ENCODE assay signal across 8 mouse cellular contexts in the genomic region with DNA sequence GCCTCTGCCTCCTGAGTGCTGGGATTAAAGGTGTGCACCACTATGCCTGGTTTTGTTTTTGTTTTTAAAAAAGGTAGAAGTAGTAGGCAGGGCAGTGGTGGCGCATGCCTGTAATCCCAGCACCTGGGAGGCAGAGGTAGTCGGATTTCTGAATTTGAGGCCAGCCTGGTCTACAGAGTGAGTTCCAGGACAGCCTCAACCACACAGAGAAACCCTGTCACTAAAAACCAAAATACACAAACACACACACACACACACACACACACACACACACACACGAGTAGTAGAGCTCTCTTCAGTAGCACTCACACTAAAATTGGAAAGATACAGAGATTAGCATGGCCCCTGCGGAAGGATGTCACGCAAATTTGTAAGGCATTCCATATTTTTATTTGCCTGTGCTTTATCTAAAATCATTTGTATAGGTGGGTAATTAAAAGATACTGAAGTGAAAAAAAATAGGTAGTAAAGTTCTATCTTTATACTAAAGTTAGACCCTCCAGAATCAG. TPM values are rescaled to one million over a fixed set of nuclear protein-coding genes. Genes with fewer than 3 reads are reported as not detected.
A peak's percentile ranks its signal among the peaks of the same experiment; 100 is the strongest.
DNase-seq lines count a peak whose midpoint lies in the region; ATAC-seq and TF ChIP-seq lines count a peak whose summit lies in the region.

No protein-coding gene starts in this region.

- peaks cover 22% of the 10 kb centered on the region for H3K36me3 ChIP-seq in heart, embryonic 10.5 days
- peaks cover 18% of the 10 kb centered on the region for H3K36me3 ChIP-seq in limb, embryonic 12.5 days
- H3K36me3 ChIP-seq in stomach, postnatal 0 days (ENCODE audit: control insufficient read depth, insufficient read depth, low read length) = peaks cover 9% of the 10 kb centered on the region

- H3K4me3 ChIP-seq in heart, embryonic 10.5 days = peak overlapping the region; percentile 80
- H3K4me3 ChIP-seq in limb, embryonic 12.5 days (replicated peaks) = peak overlapping the region; percentile 70; the same call in 1 of the 2 replicates
- H3K4me3 ChIP-seq in stomach, postnatal 0 days (ENCODE audit: low read depth, low read length) = no peak overlapping the region

- DNase-seq in heart, embryonic 10.5 days (ENCODE audit: low spot score) = no peak
- DNase-seq in heart, adult 18-20 months = no peak
- DNase-seq in thymus, postnatal 25 days = peak; percentile 36
- no peak for DNase-seq in thymus, postnatal 0 days (ENCODE audit: low spot score)
- DNase-seq in stomach, postnatal 0 days (ENCODE audit: low spot score) = no peak
- no peak for DNase-seq in Muller cell, postnatal 12 days (ENCODE audit: inconsistent ontology term)
- no peak for DNase-seq in yolk sac, embryonic 10.5 days (ENCODE audit: low spot score)

- H3K9me3 ChIP-seq in heart, embryonic 10.5 days = no peaks in the 10 kb centered on the region
- no peaks in the 10 kb centered on the region for H3K9me3 ChIP-seq in limb, embryonic 12.5 days
- no peaks in the 10 kb centered on the region for H3K9me3 ChIP-seq in stomach, postnatal 0 days (ENCODE audit: control insufficient read depth, low read length)

- H3K4me1 ChIP-seq in heart, embryonic 10.5 days = peaks cover 76% of the 10 kb centered on the region
- H3K4me1 ChIP-seq in limb, embryonic 12.5 days (replicated peaks) = peaks cover 53% of the 10 kb centered on the region
- peaks cover 12% of the 10 kb centered on the region; the same call in 1 of the 2 replicates for H3K4me1 ChIP-seq in stomach, postnatal 0 days (replicated peaks; ENCODE audit: control insufficient read depth, insufficient read depth)

- H3K27ac ChIP-seq in heart, embryonic 10.5 days = peak overlapping the region; percentile 98
- H3K27ac ChIP-seq in limb, embryonic 12.5 days = peak overlapping the region; percentile 95; the same call in 1 of the 2 replicates
- peak overlapping the region; percentile 99 for H3K27ac ChIP-seq in stomach, postnatal 0 days (replicated peaks)

- 58% methylated on average over 5 of the region's 5 CpGs for WGBS in heart, embryonic 10.5 days
- WGBS in limb, embryonic 12.5 days = 78% methylated on average over 5 of the region's 5 CpGs
- WGBS in stomach, postnatal 0 days = 61% methylated on average over 5 of the region's 5 CpGs

- no peak for TF ChIP-seq EP300 in stomach, postnatal 0 days (optimal IDR thresholded peaks at IDR 0.05)

- no peak overlapping the region for H3K9ac ChIP-seq in limb, embryonic 12.5 days (replicated peaks)
- no peak overlapping the region; the same call in 1 of the 2 replicates for H3K9ac ChIP-seq in stomach, postnatal 0 days (ENCODE audit: low read length)

- TF ChIP-seq CTCF in stomach, postnatal 0 days (IDR thresholded peaks at IDR 0.05; ENCODE audit: low read depth) = no peak

- H3K27me3 ChIP-seq in heart, embryonic 10.5 days (ENCODE audit: insufficient read depth, poor library complexity, severe bottlenecking) = no peaks in the 10 kb centered on the region
- no peaks in the 10 kb centered on the region for H3K27me3 ChIP-seq in limb, embryonic 12.5 days
- no peaks in the 10 kb centered on the region for H3K27me3 ChIP-seq in stomach, postnatal 0 days (ENCODE audit: control insufficient read depth, insufficient read depth, low read length)

- H3K4me2 ChIP-seq in limb, embryonic 12.5 days = peak overlapping the region; percentile 86
- peak overlapping the region; percentile 83 for H3K4me2 ChIP-seq in stomach, postnatal 0 days (replicated peaks; ENCODE audit: low read depth)

- ATAC-seq in limb, embryonic 12.5 days (ENCODE audit: insufficient number of reproducible peaks, insufficient read depth, low FRiP score, low TSS enrichment, low read depth) = no peak
- ATAC-seq in stomach, postnatal 0 days (ENCODE audit: low FRiP score, low TSS enrichment) = no peak

RNA-seq across cellular contexts. Expression of a gene that starts 0.8 kb away (rescaled TPM):
- 374 and 380 TPM in 2 replicates for polyA plus RNA-seq in heart, embryonic 10.5 days (2016; fragmentation: Nextera tagmentation; extraction: Ambion mirVana)
- 10 to 100 TPM; 30.4 to 32.4 TPM for total RNA-seq in heart, adult 18-20 months (2021)
- polyA plus RNA-seq in thymus, postnatal 0 days (2015; fragmentation: Nextera tagmentation; extraction: Ambion mirVana) = 501 and 524 TPM in 2 replicates
- polyA plus RNA-seq in limb, embryonic 12.5 days (2016; fragmentation: Nextera tagmentation; extraction: Ambion mirVana) = 194 and 195 TPM in 2 replicates
- 344 and 360 TPM in 2 replicates for polyA plus RNA-seq in stomach, postnatal 0 days (2015; fragmentation: Nextera tagmentation; extraction: Ambion mirVana)

RNA-seq across cellular contexts. Expression of a gene that starts 2.4 kb away (rescaled TPM):
- polyA plus RNA-seq in heart, embryonic 10.5 days (2016; fragmentation: Nextera tagmentation; extraction: Ambion mirVana) = 3.9 and 5.4 TPM in 2 replicates
- total RNA-seq in heart, adult 18-20 months (2021) = not detected
- 8.9 and 13.5 TPM in 2 replicates for polyA plus RNA-seq in thymus, postnatal 0 days (2015; fragmentation: Nextera tagmentation; extraction: Ambion mirVana)
- 2.9 and 3.4 TPM in 2 replicates for polyA plus RNA-seq in limb, embryonic 12.5 days (2016; fragmentation: Nextera tagmentation; extraction: Ambion mirVana)
- 1.9 and 2.7 TPM in 2 replicates for polyA plus RNA-seq in stomach, postnatal 0 days (2015; fragmentation: Nextera tagmentation; extraction: Ambion mirVana)

RNA-seq across cellular contexts. Expression of a gene that starts 9.8 kb away (rescaled TPM):
- 192 and 290 TPM in 2 replicates for polyA plus RNA-seq in heart, embryonic 10.5 days (2016; fragmentation: Nextera tagmentation; extraction: Ambion mirVana)
- 10 to 100 TPM; 14.0 to 19.8 TPM for total RNA-seq in heart, adult 18-20 months (2021)
- 51.6 and 57.5 TPM in 2 replicates for polyA plus RNA-seq in thymus, postnatal 0 days (2015; fragmentation: Nextera tagmentation; extraction: Ambion mirVana)
- 489 and 492 TPM in 2 replicates for polyA plus RNA-seq in limb, embryonic 12.5 days (2016; fragmentation: Nextera tagmentation; extraction: Ambion mirVana)
- polyA plus RNA-seq in stomach, postnatal 0 days (2015; fragmentation: Nextera tagmentation; extraction: Ambion mirVana) = 84.8 and 86.8 TPM in 2 replicates

RNA-seq across cellular contexts. Expression of a gene that starts 16.2 kb away (rescaled TPM):
- not detected in 2 replicates for polyA plus RNA-seq in heart, embryonic 10.5 days (2016; fragmentation: Nextera tagmentation; extraction: Ambion mirVana)
- not detected for total RNA-seq in heart, adult 18-20 months (2021)
- polyA plus RNA-seq in thymus, postnatal 0 days (2015; fragmentation: Nextera tagmentation; extraction: Ambion mirVana) = 0.27 and 0.57 TPM in 2 replicates
- not detected in 2 replicates for polyA plus RNA-seq in limb, embryonic 12.5 days (2016; fragmentation: Nextera tagmentation; extraction: Ambion mirVana)
- 260 and 317 TPM in 2 replicates for polyA plus RNA-seq in stomach, postnatal 0 days (2015; fragmentation: Nextera tagmentation; extraction: Ambion mirVana)

RNA-seq across cellular contexts. Expression of a gene that starts 17.0 kb away (rescaled TPM):
- 0.63 and 1.0 TPM in 2 replicates for polyA plus RNA-seq in heart, embryonic 10.5 days (2016; fragmentation: Nextera tagmentation; extraction: Ambion mirVana)
- total RNA-seq in heart, adult 18-20 months (2021) = under 1 TPM; 0.31 to 0.87 TPM
- polyA plus RNA-seq in thymus, postnatal 0 days (2015; fragmentation: Nextera tagmentation; extraction: Ambion mirVana) = 0.06 and 0.08 TPM in 2 replicates
- 0.68 and 0.76 TPM in 2 replicates for polyA plus RNA-seq in limb, embryonic 12.5 days (2016; fragmentation: Nextera tagmentation; extraction: Ambion mirVana)
- polyA plus RNA-seq in stomach, postnatal 0 days (2015; fragmentation: Nextera tagmentation; extraction: Ambion mirVana) = 0.49 and 0.96 TPM in 2 replicates
